Mouse (Mus musculus) small intestine, adult 2 months (tissue): Measurements from ENCODE around the gene Gm20388.

ENCODE experiments used
- CTCF ChIP-seq: fragments of 200-500 bp; IDR thresholded peaks from 2 replicates; pipeline ENCODE4 v1.5.1; 2012; ENCODE audit warnings: low read depth, mild to moderate bottlenecking, control low read depth, inconsistent platforms, low read length, moderate library complexity, mixed read lengths; ENCODE audit not compliant: insufficient replicate concordance, insufficient read length; ENCODE audit errors: extremely low read depth
- POLR2A ChIP-seq: fragments of 200-500 bp; IDR thresholded peaks from 2 replicates; pipeline ENCODE4 v1.6.1; 2012; ENCODE audit warnings: low read depth, mild to moderate bottlenecking, control low read depth, inconsistent platforms, low read length, moderate library complexity

DNA sequence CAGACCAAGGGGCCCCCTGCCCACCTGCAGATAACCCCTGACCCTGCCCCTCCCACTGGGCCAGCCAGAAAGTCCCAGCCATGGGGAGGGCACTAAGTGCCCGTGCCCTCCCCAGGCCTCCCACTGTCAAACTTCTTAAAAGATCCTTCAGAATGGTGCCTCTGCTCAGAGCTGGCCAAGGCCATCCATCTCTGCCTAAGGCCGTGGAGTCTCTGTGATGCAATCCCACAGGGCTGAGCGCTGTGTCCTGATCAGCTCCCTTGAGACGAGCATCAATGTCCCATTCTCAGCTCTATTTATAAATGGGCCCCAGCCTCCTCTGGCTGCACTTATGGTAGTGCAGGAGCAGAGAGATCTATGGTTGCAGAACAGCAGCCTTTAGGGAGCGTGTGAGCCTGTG is 1403.4 kb downstream of the Gm20388 start:
- no peak for TF ChIP-seq CTCF
- no peak for TF ChIP-seq POLR2A
